ENCODE assay signal across 8 mouse cellular contexts in the genomic region with DNA sequence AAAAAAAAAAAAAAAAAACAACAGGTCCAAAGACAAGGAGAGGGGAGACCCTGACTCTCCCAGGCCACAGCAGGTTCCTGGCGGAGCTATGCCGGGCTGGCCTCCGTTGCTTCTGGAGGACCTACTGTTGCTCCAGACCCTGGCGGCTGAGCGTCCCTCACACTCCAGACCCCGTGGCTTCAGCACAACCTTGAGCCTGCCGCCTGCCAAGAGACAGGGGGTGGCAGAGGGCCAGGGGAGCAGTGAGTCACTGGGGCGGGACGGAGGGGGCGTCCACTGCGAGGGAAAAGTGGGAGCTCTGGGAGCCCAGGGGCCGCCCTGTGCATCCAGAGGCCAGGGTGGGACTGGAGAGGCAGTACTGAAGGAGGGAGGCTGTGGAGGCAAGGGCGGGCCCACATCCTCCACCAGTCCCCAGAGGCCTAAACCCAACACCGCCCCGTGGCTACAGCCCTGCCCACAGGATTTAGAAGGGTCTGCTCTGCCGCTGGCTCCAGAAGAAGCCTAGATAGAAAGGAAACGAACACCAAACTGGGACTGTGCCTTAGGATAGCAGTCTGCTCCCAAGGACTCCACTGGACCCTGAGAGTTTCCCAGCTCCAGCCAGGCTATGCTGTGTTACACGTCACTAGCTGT.
DNase-seq lines count a peak whose midpoint lies in the region; ATAC-seq and TF ChIP-seq lines count a peak whose summit lies in the region.

No protein-coding gene starts in this region.

- peaks cover 49% of the 10 kb centered on the region for H3K4me1 ChIP-seq in E14TG2a.4 (replicated peaks; ENCODE audit: low read depth, low read length)
- H3K4me1 ChIP-seq in forebrain, embryonic 14.5 days (ENCODE audit: control insufficient read depth, insufficient read depth, low read length), result peaks cover 10% of the 10 kb centered on the region

- no peaks in the 10 kb centered on the region for H3K27me3 ChIP-seq in E14TG2a.4 (ENCODE audit: insufficient read depth, low read length)
- no peaks in the 10 kb centered on the region for H3K27me3 ChIP-seq in forebrain, embryonic 14.5 days (replicated peaks; ENCODE audit: control insufficient read depth, insufficient read depth, low read length)

- no peaks in the 10 kb centered on the region for H3K36me3 ChIP-seq in E14TG2a.4 (ENCODE audit: insufficient read depth, low read length)
- no peaks in the 10 kb centered on the region for H3K36me3 ChIP-seq in forebrain, embryonic 14.5 days (ENCODE audit: control insufficient read depth, insufficient read depth, low read length)

- intact Hi-C loops in heart, postnatal 10 days (cut with DNase I), result loop anchor here (2.0 kb wide), 1 partner anchor 23 kb away; no protein-coding TSS in a partner anchor

- H3K4me2 ChIP-seq in forebrain, embryonic 14.5 days (ENCODE audit: low read length), result no peak overlapping the region

- peak overlapping the region; percentile 66 for H3K4me3 ChIP-seq in E14TG2a.4 (replicated peaks; ENCODE audit: low read length)
- H3K4me3 ChIP-seq in forebrain, embryonic 14.5 days (ENCODE audit: low read depth, low read length), result no peak overlapping the region

- TF ChIP-seq CTCF in E14TG2a.4 (conservative IDR thresholded peaks at IDR 0.05; ENCODE audit: low read length), result no peak

- H3K9ac ChIP-seq in forebrain, embryonic 14.5 days (ENCODE audit: low read length), result 0 out of 2 replicates have a peak overlapping the region, but pooled peaks have one; percentile 25

- 0 out of 2 replicates have a peak overlapping the region, but pooled peaks have one; percentile 2 for H3K27ac ChIP-seq in forebrain, embryonic 14.5 days (ENCODE audit: low read depth, low read length)

- peak; percentile 76 for DNase-seq in brain, adult 2 months (ENCODE audit: low read depth, low spot score)
- peak; percentile 53 for DNase-seq in forebrain, embryonic 14.5 days (ENCODE audit: low spot score)
- DNase-seq in heart, postnatal 10 days, result peak; percentile 95 to 96
- DNase-seq in kidney, postnatal 25 days, result peak; percentile 73 to 86
- DNase-seq in lung, adult 18-20 months, result peak; percentile 84 to 88
- DNase-seq in ovary, postnatal 36 days (ENCODE audit: low spot score), result peak; percentile 89

- WGBS in forebrain, embryonic 14.5 days, result 43% methylated on average over 18 of the region's 18 CpGs

- peak; percentile 45; the same call in 1 of the 2 replicates for ATAC-seq in forebrain, embryonic 14.5 days
- no peak for ATAC-seq in activated CD4-positive, CD25-positive, alpha-beta regulatory T cell, adult 4 months

- H3K9me3 ChIP-seq in E14TG2a.4 (ENCODE audit: low read length), result no peaks in the 10 kb centered on the region
- no peaks in the 10 kb centered on the region for H3K9me3 ChIP-seq in forebrain, embryonic 14.5 days (replicated peaks; ENCODE audit: control insufficient read depth, low read length)
